Mouse (Mus musculus): ENCODE measurements at regions not wholly inside any gene's neighbourhood (a gene's known extent, or its start where the extent isn't known, plus 50 kb on each side); places are given as distances from the start of the nearest gene placed in this dataset.

DNA sequence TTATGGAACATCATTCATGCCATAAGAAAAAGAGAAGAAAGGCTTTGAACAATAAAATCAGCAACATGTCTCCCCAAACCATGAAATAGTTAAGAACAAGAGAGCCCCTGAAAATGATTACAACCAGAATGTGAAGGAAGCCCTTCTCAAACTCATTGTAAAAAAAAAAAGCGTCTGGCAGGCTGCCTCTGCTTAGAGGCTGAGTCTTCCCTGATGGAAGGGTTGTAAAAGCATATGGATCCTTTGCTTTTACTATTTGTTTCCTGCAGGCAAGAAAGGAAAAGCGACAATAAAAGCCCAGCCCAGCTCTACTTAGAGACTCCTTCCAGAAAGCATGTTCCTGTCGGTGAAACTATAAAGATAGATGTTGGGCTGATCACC, 461.2 kb upstream of the Cited2 start:
- in situ Hi-C loops (cut with MboI; ENCODE audit: low pct_unique_long_range_greater_than_20kb in 1 of 2, low sequenced_read_pairs in 2 of 2, unreplicated experiment in 1 of 2), result no loop called here

DNA sequence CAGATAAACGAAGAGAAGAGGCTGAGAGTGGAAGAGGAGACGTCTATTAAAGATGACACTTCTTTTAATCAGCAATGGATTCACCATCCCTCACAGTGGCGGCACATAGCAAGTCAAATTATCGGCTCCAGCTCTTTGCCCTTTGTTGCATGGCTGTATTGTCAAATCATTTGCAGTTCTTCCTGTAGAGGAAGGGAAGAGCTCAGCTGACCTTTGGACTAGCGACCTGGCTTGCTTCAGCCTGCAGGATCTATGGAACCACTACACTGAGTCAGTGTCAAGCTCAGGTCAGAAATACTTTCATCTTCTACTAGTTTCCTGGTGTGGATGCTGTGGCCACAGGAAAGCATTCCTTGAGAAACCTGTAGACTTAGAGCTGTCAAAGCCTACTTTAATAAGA, 450.4 kb upstream of the Cited2 start:
- in situ Hi-C loops (cut with MboI; ENCODE audit: low pct_unique_long_range_greater_than_20kb in 1 of 2, low sequenced_read_pairs in 2 of 2, unreplicated experiment in 1 of 2), result no loop called here

DNA sequence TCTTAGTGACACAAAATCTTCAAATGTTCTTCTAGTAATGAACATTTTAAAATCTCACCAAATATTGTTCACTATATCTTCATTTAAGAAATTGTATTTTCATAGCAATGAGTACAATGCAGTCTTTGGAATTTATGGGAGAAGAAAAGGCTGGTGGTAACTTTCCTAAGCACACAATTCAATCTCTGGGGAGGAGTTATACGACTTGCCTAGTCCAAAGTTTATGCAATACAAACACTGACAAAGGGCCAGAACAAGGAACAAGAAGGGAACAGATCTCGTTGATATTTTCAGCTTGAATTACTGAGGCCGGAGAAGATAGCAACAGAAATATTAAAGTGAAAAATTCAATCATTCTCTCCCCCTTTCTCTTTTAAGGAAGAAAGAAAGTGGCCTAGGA, 449.2 kb upstream of the Cited2 start:
- in situ Hi-C loops (cut with MboI; ENCODE audit: low pct_unique_long_range_greater_than_20kb in 1 of 2, low sequenced_read_pairs in 2 of 2, unreplicated experiment in 1 of 2), result no loop called here

DNA sequence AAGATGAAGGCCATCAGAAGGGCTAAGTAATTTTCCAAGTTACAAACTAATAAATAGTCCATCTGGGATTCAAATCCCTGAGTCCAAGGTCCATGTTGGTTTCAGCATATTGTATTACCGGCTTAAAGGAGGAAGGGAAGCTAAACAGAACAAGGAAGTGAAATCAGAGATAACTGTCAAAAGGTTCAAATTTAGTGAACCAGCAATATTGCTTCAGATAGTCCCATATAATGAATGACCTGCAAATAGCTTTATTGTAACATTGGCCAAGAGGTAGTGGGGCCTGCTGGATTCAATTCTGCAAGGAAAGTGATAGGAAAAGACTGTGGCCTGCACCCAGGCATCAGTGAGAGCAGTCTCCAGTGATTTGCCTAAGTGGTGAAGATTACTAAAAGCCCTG, 447.8 kb upstream of the Cited2 start:
- in situ Hi-C loops (cut with MboI; ENCODE audit: low pct_unique_long_range_greater_than_20kb in 1 of 2, low sequenced_read_pairs in 2 of 2, unreplicated experiment in 1 of 2), result no loop called here

DNA sequence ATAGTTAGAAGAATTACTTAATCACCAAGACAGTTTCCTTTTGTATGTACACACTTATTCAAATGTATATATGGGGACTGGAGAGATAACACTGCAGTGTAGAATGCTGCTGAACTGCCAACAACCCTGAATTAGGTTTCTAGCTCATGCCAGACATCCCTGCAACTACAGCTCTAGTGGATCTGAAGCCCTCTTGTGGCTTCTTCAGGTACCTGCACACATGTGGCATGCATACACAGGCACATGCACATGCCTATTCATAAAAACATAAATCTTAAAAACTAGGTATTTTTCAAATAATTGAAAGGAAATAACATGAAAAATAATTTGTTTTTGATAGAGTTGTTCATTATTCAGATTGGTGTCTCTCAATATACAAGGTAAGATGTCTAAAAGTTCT, 445.1 kb upstream of the Cited2 start:
- in situ Hi-C loops (cut with MboI; ENCODE audit: low pct_unique_long_range_greater_than_20kb in 1 of 2, low sequenced_read_pairs in 2 of 2, unreplicated experiment in 1 of 2), result no loop called here

DNA sequence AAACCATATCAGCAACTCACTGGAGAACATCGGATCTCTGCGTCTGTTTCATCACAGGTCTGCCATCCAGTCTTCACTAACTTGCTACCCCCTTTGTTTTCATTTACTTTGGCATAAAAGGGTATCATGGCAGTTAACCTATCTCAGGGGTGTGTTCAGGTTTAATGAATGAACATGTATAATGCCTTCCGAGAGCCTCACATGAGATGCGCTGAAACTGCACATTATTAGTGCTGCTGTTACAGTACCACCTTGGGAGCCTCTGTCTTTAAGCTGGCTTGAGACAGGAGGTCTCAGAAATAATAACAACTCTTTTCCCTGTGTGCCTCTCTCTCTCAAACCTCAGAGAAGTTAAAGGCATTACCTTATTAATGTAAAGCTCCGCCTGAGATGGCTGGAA, 438.2 kb upstream of the Cited2 start:
- in situ Hi-C loops (cut with MboI; ENCODE audit: low pct_unique_long_range_greater_than_20kb in 1 of 2, low sequenced_read_pairs in 2 of 2, unreplicated experiment in 1 of 2), result no loop called here

DNA sequence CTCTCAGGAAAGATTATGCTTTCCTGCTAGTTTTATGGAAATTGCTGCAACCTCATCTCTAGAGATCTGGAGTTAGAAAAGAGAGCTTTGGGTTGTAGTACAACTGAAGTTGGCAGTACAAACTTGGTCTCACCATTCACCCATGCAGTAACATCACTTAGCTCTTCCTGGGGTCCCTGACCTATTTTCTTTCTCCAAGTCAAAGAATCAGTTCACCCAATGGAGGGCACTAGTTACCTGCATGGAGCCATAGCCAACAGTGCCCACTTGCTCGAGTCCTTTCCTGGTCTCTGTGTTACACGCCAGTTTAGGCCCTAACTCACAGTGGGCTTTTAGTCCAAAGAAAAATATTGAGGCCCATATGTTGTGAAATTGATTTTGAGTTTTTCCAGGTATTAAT, 435.9 kb upstream of the Cited2 start:
- in situ Hi-C loops (cut with MboI; ENCODE audit: low pct_unique_long_range_greater_than_20kb in 1 of 2, low sequenced_read_pairs in 2 of 2, unreplicated experiment in 1 of 2), result no loop called here

DNA sequence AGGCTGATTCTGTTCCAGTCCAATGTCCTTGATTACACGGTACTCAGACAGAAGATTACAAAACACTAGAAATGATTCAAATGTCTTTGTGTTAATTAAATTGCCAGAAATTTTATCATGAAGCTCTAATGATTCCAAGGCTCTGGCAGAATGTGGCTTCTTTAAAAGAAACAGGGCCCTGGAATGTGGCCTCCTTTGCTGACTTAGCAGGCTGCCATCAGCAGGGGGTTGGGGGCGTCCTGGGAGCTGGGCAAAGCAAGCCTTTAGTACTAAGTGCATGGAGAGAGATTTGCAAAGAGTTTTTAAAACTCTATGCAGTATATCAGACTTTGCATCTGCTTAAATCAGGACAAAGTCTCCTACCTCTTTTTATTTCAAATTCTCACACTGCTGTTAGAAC, 434.8 kb upstream of the Cited2 start:
- in situ Hi-C loops (cut with MboI; ENCODE audit: low pct_unique_long_range_greater_than_20kb in 1 of 2, low sequenced_read_pairs in 2 of 2, unreplicated experiment in 1 of 2), result no loop called here

DNA sequence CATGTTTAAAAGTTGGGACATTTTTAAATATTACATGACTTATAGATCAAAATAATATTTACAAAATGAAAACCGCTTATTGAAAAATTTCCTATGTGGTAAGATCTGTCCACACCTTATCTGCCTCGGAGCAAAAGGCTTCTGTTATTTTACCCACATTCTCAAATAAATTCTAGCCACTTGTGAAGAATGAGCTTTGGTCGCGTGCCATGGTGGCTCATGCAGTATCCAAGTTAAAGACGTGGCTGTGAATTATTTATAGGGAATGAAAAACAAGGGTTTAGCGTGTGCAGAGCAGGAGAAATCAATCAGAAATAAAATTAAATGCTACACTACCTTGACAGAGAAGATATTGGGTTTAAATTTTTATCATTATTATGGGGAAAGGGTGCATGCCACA, 430.7 kb upstream of the Cited2 start:
- in situ Hi-C loops (cut with MboI; ENCODE audit: low pct_unique_long_range_greater_than_20kb in 1 of 2, low sequenced_read_pairs in 2 of 2, unreplicated experiment in 1 of 2), result no loop called here

DNA sequence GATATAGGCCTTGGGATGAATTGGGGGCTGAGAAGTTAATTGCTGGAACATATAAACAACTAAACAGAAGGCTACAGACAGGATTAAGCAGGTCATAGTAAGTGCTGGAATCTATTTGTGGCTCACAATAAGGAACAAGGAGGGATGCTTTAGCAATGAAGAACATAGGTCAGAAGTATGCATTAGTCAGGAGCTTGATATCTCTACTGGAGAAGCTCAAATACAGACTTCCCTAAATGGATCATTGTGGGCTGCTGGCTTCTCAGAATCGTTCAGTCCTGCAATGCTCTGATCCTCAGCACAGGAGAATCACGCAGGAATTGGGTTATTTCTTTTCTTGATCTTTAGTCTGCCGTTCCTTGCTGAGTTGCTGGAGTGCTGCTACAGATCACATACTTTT, 428.6 kb upstream of the Cited2 start:
- in situ Hi-C loops (cut with MboI; ENCODE audit: low pct_unique_long_range_greater_than_20kb in 1 of 2, low sequenced_read_pairs in 2 of 2, unreplicated experiment in 1 of 2), result no loop called here

DNA sequence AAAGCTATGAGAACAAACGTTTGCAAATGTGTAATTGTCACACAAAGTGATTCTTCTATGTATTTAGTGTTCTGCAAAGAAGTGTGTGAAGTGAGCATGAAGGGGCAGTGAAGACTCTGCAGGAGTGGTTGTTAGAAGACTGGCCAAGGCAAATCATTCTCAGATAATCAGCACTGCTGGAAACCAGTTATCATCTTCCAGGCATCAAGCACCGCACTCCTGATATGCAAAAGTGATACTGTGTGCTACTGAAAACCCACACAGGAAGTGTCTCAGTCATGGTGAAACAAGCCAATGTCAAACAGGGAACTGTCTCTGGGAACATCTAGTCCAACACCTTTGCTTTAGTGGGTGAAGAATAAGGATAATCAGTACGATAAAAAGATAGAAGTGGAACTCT, 427.9 kb upstream of the Cited2 start:
- in situ Hi-C loops (cut with MboI; ENCODE audit: low pct_unique_long_range_greater_than_20kb in 1 of 2, low sequenced_read_pairs in 2 of 2, unreplicated experiment in 1 of 2), result no loop called here

DNA sequence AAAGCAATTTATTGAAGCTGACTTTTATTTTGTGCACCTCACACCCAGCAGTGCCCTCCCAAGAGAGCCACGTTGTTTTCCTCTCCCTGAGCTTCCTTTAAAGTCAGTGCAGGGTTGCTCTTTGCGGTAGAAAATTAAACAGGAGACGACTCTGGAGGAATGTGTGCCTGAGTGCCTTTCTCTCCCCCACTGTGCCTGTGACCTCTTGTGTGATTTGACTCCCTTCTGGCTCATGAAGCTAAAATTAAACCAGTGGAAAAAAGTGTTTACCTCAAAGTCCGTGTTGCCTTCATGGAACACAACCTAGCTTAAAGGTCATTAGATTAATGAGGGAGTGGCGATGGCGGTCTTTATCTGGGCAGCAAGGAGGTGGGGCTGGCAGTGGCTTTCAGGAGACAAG, 423.4 kb upstream of the Cited2 start:
- in situ Hi-C loops (cut with MboI; ENCODE audit: low pct_unique_long_range_greater_than_20kb in 1 of 2, low sequenced_read_pairs in 2 of 2, unreplicated experiment in 1 of 2), result no loop called here

DNA sequence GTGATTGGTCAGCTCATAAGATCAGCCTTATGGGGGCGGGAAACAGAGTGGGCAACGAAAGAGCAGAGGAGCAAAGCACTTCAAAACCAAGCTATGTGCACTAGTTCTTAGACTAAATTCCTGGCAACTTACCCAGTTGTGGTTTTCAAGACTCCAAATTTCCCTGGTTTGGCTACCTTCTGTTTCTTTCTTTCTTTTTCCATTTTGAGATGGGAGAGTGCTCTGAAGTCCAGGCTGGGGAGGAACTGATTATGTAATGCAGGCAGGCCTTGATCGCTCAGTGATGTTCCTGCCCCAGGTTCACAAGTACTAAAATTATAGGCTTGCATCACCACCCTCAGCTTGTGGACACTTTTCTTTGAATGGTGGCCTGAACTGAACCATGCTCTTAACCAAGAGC, 396.3 kb upstream of the Cited2 start:
- in situ Hi-C loops (cut with MboI; ENCODE audit: low pct_unique_long_range_greater_than_20kb in 1 of 2, low sequenced_read_pairs in 2 of 2, unreplicated experiment in 1 of 2), result no loop called here

DNA sequence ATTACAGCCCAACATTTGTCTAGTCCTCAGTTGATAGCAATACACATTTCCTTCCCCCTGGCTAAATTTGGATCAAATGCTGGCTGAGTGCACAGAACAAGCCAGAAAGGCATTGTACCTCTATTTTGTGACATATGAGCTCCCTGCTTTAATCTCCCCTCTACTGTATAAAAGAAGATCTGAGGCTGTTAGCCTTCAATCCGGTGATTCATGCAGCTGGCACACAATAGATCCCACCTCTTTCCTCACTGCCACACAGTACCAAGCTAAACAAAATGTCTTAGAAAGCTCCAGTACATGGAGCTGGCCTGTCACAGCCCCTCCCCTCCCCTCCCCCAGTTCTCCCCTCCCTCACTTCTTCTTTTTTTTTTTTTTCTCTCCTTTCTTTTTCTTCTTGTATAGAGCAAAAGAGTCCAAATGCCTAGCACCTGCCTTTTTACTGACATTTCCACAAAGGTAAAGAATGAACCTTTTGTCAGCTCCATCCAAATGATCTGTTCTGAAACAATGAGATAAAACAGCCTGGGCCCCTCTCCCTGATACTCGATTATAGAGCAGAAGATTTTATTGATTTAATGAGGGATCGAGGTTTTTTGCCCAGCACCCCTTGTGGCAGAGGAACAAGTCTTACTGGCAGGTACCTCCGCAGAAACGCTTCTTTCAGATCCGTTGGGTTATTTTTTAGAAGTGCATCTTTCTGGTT, 392.0 kb upstream of the Cited2 start:
- in situ Hi-C loops (cut with MboI; ENCODE audit: low pct_unique_long_range_greater_than_20kb in 1 of 2, low sequenced_read_pairs in 2 of 2, unreplicated experiment in 1 of 2), result no loop called here

DNA sequence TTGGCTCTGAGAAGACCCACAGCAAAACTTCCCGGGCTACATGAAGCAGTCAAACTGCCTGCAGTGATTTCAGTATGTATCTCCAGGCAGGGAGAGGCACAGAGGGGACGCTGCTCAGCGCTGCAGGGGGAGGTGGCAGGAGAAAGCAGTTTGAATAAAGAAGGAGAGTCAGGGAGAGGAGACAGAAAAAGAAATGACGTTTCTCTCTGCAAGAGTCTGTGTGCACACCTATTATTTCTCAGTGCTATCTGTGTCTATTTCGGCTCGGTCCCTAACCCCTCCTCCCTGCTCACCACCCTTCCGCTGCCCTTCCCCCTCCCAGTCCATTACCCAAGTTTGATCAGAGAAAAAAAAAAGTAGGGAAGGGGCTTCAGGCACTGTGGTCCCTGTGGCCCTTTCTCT, 391.4 kb upstream of the Cited2 start:
- in situ Hi-C loops (cut with MboI; ENCODE audit: low pct_unique_long_range_greater_than_20kb in 1 of 2, low sequenced_read_pairs in 2 of 2, unreplicated experiment in 1 of 2), result no loop called here

DNA sequence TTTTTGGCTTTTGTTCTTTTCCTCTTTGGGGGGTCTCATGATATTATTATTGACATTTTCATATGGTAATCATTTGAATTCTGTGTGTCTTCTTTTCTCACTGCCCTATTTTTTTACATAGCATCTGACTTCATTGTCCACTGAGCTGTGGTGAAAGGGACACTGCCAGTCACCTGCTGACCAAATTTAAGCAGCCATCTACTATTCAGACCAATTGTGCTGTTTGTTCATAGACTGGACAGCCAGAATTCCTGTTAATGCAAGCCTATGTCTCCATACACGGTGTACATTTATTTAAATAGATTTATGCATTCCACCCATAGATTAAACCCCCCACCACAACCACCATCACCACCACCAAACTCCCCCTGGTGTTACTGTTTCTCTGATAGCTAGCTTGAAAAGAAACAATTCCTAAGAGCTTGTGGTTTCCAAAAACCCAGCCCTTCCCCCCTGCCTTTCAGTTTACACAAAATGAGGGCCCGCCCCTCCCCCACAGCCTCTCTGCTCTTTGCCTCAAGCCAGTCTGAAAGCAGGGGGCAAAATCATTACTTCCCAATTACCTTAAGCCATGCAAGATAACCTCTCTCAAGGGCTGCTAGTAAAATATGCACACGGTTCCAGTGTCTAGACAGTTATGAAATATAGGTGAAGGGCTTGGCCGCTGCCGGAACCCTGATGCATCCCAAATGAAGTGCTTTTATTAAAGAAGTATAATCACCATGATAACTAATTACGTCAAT, 390.8 kb upstream of the Cited2 start:
- in situ Hi-C loops (cut with MboI; ENCODE audit: low pct_unique_long_range_greater_than_20kb in 1 of 2, low sequenced_read_pairs in 2 of 2, unreplicated experiment in 1 of 2), result no loop called here

DNA sequence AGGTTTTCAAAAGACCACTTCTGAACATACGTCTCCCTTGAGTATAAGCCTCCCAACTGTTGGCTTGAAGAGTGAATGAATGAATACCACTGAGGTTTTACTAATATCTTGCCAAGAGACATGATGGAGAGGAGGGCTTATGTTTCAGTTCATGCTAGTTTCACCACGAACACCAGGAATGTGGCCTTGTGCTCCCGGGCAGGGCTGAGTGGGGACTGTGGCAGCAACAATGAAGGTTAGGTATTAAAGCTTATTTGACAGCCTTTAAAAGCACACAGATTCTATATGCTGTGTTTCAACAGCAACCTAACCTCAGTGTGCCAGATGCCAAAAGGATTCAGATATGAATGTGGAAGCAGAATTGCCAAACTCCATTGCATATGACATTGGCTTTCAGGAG, 390.0 kb upstream of the Cited2 start:
- in situ Hi-C loops (cut with MboI; ENCODE audit: low pct_unique_long_range_greater_than_20kb in 1 of 2, low sequenced_read_pairs in 2 of 2, unreplicated experiment in 1 of 2), result no loop called here

DNA sequence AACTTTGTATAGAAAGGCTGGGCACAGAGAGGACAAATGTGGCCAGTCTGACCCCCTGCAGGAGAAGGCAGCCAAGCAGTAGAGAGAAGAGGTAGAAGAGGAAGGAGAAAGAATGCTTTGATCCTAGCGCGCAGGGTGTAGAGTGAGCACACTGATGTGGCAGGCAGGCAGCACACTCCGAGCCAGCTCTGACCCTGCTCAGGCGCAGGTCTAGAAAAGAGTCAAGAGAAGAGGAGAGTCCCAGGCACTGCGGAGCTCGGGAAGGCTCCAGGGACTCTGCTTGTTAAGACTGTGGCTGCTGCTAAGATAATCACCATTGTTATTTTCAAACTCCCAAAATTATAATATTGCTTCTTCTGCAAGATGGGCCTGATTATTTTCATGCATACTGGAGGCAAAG, 389.3 kb upstream of the Cited2 start:
- in situ Hi-C loops (cut with MboI; ENCODE audit: low pct_unique_long_range_greater_than_20kb in 1 of 2, low sequenced_read_pairs in 2 of 2, unreplicated experiment in 1 of 2), result no loop called here

DNA sequence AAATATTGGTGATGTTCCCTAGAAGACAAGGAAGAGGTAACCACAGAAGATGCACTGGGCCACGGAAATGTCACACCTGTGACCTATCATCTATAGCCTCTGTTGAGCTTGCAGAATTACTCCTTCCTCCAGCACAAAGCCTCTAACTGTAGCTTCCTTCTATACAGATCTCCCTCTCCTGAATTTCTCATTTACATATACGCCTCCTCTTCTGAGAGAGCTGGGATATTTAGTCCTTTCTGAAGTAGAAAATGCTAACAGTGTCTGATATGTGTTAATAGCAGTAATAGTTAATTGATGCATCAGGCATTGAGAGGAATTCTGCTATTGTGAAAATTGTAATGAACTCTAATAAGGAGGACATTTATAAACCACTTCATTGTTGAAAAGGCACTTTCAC, 385.8 kb upstream of the Cited2 start:
- in situ Hi-C loops (cut with MboI; ENCODE audit: low pct_unique_long_range_greater_than_20kb in 1 of 2, low sequenced_read_pairs in 2 of 2, unreplicated experiment in 1 of 2), result no loop called here

DNA sequence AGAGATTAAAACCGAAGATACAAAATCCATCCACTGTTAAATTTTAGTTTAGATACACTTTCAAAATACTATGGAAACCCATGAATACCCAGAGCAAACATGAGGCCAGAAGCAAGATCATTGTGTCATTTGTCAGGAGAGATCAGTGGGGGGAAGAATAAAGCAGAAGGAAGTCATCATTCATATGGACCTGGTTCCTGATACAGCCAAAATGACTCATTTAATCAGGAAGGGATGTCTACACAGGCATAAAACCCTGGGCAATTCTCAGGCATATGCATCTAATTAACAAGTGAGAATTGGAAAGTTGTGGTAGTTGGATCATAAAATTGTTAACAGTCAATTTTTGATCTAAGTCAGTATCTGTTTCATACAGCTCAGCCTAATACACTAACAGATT, 379.2 kb upstream of the Cited2 start:
- in situ Hi-C loops (cut with MboI; ENCODE audit: low pct_unique_long_range_greater_than_20kb in 1 of 2, low sequenced_read_pairs in 2 of 2, unreplicated experiment in 1 of 2), result no loop called here

Measured in mouse embryonic stem cell (cell line).